Mouse (Mus musculus) c-Kit-positive CD71-positive TER-119-negative erythroid progenitor cells, embryonic 14.5 days (primary cell): Measurements from ENCODE around the gene Stard3.

Experiments used
- DNase-seq: peaks from one replicate; pipeline ENCODE4 v3.0.0-alpha.2; 2013; ENCODE audit warnings: low read depth

Stard3 gene

DNA sequence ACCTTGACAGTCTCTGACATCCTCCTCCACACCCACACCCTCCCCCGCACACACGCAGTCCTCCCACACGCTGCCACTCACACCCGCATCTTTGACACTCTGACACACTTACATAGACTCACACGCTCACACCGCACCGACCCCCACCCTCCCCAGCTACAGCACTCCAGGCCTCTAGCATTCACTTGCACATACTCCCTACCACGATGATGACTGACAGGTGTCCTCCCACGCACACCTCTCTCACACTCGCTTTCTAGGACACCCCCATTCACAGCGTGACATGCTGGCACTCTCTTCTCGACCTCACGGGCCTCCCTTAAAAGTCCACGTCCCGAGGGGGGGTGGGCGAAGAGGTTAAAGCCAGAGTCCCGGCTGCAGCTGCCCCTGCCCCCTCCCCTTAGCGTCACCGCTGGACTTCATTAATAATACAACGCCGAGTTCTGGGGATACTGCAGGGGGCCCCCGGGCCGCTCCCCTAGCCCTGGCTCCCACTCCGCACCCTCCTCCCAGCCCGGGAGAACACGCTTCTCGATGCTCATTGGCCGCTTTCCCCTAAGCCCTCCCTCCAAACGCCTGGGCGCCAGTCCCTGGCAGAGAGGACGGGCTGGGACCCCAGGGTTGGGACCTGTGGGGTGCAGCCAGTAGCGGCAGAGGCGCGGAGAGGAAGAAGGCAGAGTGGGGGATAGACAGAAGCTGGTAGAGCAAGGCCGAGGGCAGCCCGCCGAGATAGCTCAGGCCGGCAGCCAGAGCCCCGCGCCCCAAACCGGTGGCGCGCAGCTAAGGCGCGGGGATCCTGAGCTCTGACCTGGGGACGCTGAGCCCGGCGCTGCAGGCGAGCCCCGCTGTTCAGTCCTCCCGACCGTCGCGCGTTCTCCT lies 9.8 kb upstream of the Stard3 start, which contains the start of gene Ppp1r1b:
Gene Ppp1r1b, plus strand, starts transcription at position 322 of the 879 bp plus-strand sequence.
- no peak for DNase-seq

DNA sequence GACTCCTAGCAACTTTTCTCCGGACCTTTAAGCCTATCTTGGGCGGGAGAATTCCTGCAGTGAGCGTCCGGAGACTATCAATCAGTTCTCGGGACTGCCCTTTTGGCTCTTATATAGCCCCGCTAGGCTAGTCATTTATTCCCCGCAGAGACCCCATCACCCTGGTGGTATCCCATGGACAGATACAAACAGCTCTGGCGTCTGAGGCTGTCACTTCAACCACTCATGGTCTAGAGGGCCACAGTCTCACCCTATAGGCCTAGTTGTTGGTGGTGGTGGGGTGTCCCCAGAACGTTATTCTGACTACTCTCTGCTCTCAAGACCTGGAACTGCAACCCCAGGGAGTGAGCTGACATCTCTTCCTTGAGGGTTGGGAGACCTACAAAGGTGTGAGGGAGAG lies 8.9 kb upstream of the Stard3 start:
- no peak for DNase-seq

DNA sequence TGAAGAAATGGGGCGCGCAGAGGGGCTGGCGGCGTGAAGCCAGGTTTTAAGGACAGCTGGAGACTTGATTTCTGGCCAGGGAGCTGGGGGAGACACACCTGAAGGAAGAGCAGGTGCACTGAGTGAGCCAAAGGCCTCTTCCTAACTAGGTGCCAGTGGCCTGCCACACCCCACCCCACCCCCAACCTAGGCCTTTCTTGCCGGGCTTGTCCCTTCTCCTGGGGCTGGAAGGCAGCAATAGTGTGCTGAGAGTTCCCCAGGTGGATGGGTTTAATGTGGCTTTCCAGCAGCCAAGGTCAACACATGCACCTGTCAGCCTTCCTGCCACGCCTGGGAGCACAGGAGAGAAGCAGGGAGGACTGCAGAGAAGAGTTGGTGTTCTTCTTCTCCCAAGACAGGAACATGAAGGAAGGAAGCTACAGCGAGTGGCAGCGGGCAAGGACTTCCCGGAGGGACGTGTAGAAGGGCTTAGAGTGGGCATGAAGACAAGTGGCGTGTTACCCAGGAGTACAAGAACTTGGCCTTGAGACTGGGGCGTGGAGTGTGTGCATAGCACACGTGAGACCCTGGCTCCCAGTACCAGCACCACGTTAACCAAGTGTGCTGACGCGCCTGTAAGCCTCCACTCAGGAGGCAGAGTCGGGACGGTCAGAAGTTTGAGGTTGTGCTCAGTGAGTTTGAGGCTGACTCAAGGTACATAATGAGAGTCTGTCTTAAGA lies 5.7 kb upstream of the Stard3 start:
- no peak for DNase-seq

DNA sequence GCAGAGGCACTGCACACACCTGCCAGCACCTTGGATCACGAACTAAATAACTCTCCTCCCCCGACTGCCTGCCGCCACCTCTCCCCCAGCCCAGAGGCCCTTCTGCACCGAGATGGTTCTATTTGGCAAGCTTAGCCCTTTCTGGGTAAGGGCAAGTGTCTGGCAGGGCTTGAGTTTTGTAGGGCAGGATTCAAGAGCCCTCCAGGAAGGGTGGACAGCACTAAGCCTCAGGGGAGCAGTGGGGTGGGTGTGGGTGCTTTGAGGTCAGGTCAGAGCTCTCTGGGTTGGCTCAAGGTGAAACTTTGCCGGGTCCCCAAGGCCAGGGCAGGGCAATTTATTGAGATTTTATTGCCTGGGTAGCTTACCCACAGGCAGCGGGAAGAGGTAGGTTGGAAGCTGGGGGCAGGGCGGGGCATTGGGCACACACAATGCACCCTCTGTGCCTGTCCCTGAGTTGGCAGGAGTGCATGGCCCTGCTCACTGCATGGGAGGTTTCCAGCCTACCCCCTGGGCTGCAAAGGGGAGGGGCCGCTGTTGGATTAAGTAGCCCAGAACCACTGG lies 4.4 kb upstream of the Stard3 start:
- no peak for DNase-seq

DNA sequence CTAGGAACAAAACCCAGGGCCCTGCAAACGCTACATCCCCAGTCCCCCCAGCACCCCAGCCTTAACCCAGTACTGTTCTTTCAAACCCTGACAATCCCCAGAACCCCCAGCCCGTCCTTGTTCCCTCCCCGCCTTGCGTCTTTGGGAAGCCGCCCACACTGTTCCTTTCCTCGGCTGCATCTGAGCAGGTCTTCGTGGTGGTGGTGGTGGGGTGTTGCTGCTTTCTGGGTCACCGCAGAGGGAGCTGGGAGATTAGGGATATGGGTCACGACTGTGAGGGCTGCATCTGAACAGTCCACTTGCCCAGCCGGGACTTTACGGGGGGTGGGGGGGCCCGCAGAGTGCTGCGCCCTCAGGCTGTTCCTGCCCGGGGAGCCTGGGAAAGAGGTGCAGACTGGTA lies 3.7 kb upstream of the Stard3 start:
- DNase-seq, result no peak

DNA sequence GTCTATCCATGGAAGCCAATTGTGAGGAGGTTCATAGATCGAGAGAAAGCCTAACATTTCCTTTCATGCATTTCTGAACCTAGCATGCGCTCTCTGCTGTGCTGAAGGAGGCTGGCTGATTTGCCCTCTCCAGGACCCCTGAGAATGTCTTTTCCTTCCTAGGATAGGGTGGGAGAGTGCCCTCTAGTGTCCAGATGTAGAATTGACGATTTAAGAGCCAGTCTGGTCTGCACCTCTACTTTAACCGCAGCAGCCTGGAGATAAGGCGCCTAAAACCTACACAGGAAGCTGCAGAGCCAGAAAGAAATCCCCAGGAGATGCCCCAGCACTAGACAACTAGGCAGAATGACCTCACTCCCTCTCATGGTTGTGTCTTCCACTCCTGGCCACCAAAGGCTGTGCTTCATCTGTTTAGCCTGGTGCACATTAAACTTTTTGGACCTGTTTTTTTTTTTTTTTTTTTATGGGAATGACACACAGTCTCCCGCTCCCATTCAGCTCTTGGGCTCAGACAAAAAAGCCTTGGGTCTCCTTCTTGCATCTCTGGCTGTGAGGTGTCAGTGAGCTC lies 2.4 kb upstream of the Stard3 start:
- DNase-seq, result peak; percentile 75

DNA sequence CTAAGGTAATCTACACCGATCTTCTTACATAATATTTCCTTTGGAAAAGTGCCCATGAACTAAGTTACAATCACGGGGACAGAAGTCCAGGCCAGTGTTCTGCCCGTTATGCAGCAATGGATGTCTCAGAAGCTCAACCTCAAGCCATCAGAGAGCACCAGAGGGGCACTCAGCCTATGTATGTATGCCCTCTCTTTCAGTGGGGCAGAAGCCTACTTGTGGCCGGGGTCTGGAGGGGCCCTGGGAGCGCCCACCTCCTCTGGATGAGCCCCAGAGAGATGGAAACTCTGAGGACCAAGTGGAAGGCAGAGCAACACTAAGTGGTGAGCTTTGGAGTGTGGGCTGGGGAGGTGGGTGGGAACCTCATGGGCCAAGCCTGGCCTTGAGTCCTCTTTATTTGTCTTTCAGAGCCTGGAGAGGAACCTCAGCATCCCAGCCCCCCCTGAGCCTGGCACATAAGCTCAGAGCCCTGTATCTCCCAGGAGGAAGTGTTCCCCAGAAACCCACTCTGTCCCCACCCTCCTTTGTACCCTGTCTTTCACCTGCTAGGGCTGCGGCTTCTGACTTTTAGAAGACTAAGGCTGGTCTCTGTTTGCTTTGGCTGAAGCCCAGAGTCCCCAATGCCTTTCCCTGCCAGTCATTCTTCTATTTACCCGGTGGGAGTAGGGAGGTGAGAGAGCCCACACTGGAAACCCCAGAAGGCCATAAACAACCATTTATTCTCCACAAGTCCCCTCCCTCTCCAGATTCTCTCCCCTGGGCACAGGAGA lies 1.4 kb upstream of the Stard3 start:
- DNase-seq, result no peak

DNA sequence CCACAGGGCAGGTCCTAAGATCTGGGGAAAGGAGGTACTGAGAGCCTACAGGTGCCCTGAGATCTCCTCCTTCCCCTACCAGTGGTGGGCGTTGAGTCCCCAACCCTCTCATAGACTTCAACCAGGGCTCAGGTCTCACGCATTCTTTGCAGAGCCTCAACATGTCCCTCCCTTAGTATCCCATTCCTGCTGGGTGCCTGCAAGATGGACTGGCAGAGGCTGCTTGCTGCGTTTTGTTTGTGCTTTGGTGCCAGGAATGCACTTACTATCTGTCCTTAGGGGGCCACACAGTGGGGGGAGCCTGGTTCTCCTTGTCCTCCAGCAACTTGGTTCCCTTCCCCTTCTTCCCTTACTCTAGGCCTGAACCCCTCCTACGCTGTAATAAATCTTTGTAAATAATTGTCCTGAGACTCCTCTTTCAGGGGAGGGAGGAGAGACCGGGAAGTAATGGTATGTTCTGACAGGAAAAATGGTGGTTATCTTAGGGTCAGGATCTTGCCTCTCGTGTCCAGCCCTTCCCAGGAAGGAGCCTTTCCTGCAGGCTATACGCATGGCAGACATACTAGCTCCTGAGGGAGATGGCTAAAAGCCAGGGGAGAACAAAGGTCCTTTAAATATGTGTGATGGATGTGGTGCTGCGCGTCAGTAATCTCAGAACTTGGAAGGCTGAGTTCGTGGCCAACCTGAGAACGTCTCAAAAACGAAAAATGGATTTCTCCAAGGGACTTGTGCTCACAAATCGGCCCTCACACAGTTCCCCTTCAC lies 590 bp upstream of the Stard3 start:
- no peak for DNase-seq

DNA sequence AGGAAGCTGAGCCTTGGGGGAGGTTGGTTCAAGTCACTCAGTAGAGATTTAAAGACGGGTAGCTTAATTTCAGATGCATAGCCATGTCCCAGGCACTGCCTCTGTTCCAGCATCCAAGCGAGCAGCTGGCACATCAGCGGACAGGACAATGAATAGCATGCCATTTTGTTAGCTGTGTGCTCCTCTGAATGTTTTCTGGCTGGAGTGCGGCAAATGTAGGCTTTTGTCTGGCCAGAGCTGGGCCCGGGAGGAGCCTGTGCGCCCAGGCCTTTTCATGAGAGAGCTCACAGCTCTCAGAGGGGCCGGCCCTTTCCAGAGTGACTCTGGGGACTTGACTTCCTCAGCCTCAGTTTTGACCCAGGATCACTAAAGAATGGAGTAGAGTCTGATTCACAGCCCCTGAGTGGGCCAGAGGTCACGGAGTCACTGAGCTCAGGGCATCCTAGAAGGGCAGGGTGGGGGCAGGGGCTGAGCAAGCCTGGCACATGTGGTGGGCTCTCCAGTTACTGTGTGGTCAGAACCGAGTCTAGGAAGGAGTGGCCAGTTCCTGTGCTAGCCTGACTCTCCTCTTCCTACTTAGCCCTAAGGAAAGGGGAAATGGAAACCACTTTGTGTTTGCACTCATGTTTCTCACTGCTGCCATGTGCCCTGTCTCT lies 2.8 kb downstream of the Stard3 start:
- DNase-seq, result no peak

DNA sequence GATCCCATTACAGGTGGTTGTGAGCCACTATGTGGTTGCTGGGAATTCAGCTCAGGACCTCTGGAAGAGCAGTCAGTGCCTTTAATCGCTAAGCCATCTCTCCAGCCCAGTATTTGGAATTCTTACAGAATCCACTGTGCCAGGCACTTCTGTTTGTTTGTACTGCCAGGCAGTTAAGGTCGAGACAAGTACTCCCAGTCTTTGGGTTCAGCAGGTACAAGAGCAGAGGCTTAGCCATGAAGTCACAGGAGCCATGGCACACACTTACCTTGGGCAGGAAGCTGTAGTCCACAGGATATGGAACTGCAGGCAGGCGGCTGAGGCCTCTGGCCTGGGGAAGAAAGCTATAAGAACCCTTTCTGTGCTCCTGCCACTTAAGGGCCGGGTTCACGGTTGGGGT lies 5.6 kb downstream of the Stard3 start:
- no peak for DNase-seq

DNA sequence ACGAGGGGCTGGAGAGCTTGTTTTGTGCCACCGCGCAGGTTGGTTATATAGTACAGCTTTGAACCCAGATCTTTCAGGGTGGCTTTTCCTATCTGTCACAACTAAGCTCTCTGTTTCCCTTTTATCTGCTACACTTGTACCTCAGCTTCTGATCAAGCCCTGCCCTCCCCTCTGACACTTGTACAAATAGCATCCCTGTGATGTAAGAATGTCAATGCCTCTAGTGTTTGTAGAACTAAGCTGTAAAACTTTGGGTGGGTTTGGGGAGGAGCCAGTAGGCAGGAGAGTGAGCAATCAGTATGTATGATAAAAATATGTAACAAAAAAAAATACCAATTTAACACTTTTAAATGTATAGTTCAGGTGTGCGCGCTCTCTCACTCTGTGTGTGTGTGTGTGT lies 6.2 kb downstream of the Stard3 start:
- DNase-seq, result no peak

DNA sequence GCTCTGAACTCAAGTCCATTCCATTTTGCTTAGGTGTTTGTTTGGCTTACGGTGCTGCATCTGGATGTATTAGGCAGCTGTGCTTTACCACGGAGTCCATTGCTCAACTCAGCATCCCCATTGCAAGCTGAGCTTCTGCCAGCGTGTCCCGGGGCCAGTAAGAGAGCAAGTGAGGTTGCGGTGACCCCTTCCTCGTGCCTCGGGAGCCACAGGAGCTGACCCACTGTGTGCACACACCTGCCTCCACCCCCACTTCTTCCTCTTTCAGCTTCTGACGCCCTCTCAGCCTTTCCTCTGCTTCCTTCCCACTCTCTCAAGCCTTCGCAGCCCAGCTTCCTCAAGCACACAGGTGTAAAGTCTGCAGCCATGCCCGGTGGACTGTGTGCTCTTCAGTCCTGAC lies 8.1 kb downstream of the Stard3 start:
- DNase-seq, result no peak

DNA sequence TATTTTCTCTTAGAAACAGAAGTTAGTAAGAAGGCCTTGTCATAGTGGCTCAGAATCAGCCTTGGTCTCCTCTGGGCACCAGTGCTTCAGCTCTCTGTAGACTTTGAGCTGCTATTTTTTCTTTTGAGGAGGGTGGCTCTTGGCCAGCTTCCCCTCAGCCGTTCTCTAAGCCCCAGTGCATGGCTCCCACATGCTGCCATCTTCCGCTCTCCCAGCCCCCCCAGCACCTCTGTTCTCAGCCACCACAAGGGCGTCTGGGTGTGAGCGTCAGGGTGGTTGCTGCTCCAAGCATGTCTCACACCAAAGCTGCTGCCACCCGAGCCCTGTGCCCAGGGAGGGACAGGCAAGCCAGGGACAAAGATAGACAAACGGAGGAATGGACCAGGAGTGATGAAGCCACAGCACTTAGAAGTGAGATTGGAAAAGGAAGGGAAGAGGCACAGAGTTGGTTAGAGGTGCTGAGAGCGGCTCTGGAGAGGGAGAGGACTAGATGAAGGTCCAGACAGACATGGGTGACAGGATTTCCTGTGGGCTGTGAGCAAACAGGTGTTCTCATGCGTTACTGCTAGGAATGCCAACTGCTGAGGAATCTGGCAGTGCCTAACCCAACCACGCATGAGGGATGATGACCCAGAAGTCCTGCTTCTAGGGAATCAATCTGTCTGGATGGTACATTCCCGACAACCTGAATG lies 9.1 kb downstream of the Stard3 start:
- DNase-seq, result no peak

DNA sequence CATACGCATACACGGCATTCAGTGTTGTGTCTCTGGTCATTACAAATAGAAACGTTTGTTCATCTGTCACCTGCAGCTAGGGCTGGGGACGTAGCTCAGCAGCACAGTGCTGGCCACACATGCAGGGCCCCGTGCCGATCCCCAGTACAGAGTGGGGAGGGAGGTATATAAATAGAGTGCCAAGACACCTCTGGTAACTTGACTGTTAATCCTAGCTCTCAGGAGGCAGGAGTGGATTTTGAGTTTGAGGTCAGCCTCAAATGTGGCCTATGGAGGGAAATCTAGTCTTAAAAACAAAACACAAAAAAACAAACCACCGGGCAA lies 9.7 kb downstream of the Stard3 start:
- DNase-seq, result no peak

DNA sequence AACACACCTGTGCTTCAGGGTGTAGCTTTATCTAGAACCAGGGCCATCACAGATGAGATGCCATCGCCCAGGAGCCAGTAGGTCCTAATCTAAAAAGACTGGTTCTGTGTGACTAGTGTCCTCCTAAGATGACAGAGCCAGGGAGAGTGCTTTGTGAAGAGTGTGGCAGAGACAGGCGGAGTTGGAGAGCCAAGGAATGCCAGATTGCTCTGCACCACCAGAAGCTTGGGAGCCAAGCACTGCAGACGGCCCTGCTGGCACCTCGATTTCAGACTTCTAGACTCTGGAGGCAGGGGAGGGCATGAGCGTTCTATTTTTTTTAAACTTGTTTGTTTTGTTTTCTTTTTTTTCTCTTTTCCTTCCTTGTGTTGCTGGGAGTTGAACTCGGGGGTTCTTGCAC lies 11.2 kb downstream of the Stard3 start:
- no peak for DNase-seq

DNA sequence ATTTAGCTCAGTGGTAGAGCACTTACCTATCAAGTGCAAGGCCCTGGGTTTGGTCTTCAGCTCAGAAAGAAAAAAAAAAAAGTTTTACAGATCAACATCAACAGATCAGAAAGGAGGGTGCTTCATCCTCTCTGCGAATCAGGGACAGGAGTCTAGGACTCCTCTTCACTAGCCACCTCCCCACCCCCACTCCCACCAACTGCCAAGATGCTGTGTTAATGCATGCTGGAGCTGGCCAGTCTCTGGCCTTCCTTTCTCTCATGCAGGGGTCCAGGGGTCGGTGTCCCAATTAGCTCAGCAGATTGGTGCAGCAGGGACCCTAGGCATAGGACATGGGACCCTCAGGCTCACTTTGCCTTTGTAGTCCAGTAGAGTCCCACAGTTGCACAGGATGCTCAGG lies 12.4 kb downstream of the Stard3 start:
- no peak for DNase-seq

DNA sequence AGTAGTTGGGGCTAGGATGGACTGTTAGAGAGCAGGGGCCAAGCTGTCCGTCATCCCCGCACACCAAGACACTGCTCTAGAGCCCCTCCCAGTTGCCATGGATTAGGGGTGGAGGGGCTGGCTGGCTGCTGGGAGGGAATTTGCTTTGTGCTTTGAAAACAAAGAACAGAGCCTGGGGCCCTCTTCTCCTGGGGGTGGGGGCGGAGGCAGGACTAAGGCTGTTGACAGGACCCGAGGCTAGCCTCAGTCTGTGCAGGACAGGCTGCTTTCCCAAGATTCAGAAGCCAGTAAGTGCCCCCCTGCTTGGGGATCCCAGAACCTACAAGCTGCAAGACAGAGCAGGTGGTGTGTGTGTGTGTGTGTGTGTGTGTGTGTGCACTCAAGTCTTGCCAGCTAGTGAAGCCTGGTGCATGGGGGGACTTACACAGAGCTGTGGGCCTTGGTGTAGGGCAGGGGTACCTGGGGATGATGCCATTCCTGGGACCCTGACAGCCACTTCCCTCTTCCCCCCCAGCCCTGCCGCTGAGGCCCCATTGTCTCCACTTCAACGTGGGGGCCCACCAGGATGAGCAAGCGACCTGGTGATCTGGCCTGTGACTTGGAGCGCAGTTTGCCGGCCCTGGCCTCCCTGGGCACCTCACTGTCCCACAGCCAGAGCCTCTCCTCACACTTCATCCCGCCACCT lies 13.5 kb downstream of the Stard3 start:
- no peak for DNase-seq

DNA sequence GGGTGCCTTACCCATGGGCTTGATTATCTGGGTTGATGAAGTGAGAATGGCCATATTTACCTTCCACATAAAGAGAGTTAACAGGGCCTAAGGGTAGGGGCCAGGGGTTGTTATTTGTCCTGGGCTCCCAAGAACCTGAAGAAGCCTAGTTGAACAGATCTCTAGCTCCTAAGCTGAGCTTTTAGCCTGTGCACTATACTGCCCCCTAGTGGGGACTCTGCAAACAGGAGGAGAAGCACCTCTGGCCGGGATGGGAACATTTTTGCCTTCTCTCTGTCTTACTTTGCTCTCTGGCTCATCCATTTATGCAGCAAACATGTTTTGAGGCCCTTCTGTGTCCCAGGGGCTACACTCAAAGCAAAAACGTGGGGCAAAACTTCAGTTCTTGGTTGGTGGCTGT lies 14.2 kb downstream of the Stard3 start:
- peak; percentile 57 for DNase-seq

DNA sequence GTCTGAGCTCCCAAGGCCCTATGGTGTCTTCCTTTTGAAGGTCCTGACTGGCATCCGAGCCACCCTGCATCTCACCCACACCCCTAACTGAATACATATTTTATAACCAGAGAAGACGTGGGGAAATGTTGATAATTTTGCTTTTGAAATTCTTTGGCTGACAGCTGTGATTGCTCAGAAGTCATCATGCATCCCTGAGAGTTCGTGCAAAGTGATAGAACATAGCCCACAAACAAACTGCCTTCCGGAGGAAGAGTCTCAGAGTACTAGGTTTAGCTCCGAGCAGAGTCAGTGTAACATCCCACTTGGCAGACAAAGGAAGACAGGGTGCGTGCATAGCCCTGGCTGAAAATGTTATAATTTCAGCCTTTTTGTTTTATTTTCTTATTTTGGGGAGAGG lies 15.1 kb downstream of the Stard3 start:
- no peak for DNase-seq

DNA sequence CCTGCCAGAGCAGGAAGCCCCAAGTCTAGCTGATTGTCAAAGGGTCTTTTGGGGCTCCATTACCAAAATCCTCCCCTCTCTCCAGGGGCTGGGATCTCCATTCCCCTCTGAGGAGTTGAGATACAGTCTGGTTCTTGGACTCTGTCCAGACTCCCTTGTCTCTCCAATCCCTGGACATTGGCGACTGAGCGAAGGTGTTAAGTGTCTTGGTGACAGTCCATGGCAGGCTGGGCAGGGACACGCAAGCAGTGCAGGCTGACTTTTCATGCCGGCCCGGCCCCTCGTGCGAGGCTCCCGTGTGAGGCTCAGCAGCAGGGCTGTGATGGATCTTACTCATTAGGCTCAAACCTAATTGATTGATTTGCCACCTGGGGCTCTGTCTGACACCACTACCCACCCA lies 16.1 kb downstream of the Stard3 start:
- no peak for DNase-seq
